Mouse (Mus musculus) lung, postnatal 10 days (tissue): ENCODE measurements around the gene Cpne8.

Experiments used
- DNase-seq: peaks from one replicate; pipeline ENCODE4 v3.0.0; 2021

Cpne8 gene

GRCm38 (mm10) chr15:90678985-90679759 lies at the start of gene Cpne8:
Cpne8 (minus strand) TSS chr15:90679432.
- DNase-seq, result peak; percentile 82

- DNase-seq, result peak; percentile 8
Measured at GRCm38 (mm10) chr15:90717717-90718116, 38.5 kb upstream of the Cpne8 start.

GRCm38 (mm10) chr15:90709296-90709695 lies 30.1 kb upstream of the Cpne8 start:
- DNase-seq, result no peak

- no peak for DNase-seq
Measured at GRCm38 (mm10) chr15:90704314-90704713, 25.1 kb upstream of the Cpne8 start.

GRCm38 (mm10) chr15:90703502-90704232 lies 24.4 kb upstream of the Cpne8 start:
- DNase-seq, result no peak

GRCm38 (mm10) chr15:90686770-90687169 lies 7.5 kb upstream of the Cpne8 start:
- DNase-seq, result no peak

GRCm38 (mm10) chr15:90679760-90680579 lies 738 bp upstream of the Cpne8 start:
- peak; percentile 68 for DNase-seq

GRCm38 (mm10) chr15:90678488-90678887 lies 744 bp downstream of the Cpne8 start:
- peak; percentile 67 for DNase-seq

GRCm38 (mm10) chr15:90669494-90669893 lies 9.7 kb downstream of the Cpne8 start:
- DNase-seq, result peak; percentile 55

- no peak for DNase-seq
Measured at GRCm38 (mm10) chr15:90666893-90667292, 12.3 kb downstream of the Cpne8 start.

GRCm38 (mm10) chr15:90664615-90665014 lies 14.6 kb downstream of the Cpne8 start:
- no peak for DNase-seq

- no peak for DNase-seq
Measured at GRCm38 (mm10) chr15:90663631-90664030, 15.6 kb downstream of the Cpne8 start.

GRCm38 (mm10) chr15:90660723-90661122 lies 18.5 kb downstream of the Cpne8 start:
- DNase-seq, result no peak

GRCm38 (mm10) chr15:90658053-90658452 lies 21.2 kb downstream of the Cpne8 start:
- no peak for DNase-seq

GRCm38 (mm10) chr15:90656521-90656920 lies 22.7 kb downstream of the Cpne8 start:
- DNase-seq, result no peak

- DNase-seq, result no peak
Measured at GRCm38 (mm10) chr15:90647011-90647577, 32.1 kb downstream of the Cpne8 start.

GRCm38 (mm10) chr15:90646326-90646725 lies 32.9 kb downstream of the Cpne8 start:
- no peak for DNase-seq

- DNase-seq, result no peak
Measured at GRCm38 (mm10) chr15:90645828-90646227, 33.4 kb downstream of the Cpne8 start.

- no peak for DNase-seq
Measured at GRCm38 (mm10) chr15:90624201-90624600, 55.0 kb downstream of the Cpne8 start.

GRCm38 (mm10) chr15:90622005-90622404 lies 57.2 kb downstream of the Cpne8 start:
- no peak for DNase-seq

GRCm38 (mm10) chr15:90619736-90620135 lies 59.5 kb downstream of the Cpne8 start:
- DNase-seq, result no peak

GRCm38 (mm10) chr15:90616116-90616798 lies 63.0 kb downstream of the Cpne8 start:
- DNase-seq, result peak; percentile 25
